Mouse (Mus musculus) heart, embryonic 10.5 days (tissue): ENCODE data around the gene Sirt3. TPM values are rescaled to one million over a fixed set of nuclear protein-coding genes. Genes with fewer than 3 reads are reported as not detected.
A peak's percentile ranks its signal among the peaks of the same experiment; 100 is the strongest.

Experiments used
- DNase-seq: peaks from one replicate; pipeline ENCODE4 v3.0.0-alpha.2; 2017; ENCODE audit warnings: low spot score
- H3K27ac ChIP-seq: fragments of 300-500 bp; sonication (generic); 2 replicates; pipeline ENCODE4 v1.5.1; 2016; ENCODE audit warnings: mild to moderate bottlenecking
- H3K27me3 ChIP-seq: fragments of 300-500 bp; sonication (generic); 2 replicates; pipeline ENCODE4 v1.6.1; 2016; ENCODE audit warnings: mild to moderate bottlenecking; ENCODE audit not compliant: poor library complexity, insufficient read depth, severe bottlenecking
- H3K36me3 ChIP-seq: fragments of 300-500 bp; sonication (generic); 2 replicates; pipeline ENCODE4 v1.6.1; 2016; ENCODE audit warnings: mild to moderate bottlenecking, moderate library complexity
- H3K4me1 ChIP-seq: fragments of 300-500 bp; sonication (generic); 2 replicates; pipeline ENCODE4 v1.6.1; 2016; ENCODE audit warnings: mild to moderate bottlenecking
- H3K4me3 ChIP-seq: fragments of 300-500 bp; sonication (generic); 2 replicates; pipeline ENCODE4 v1.5.1; 2016; ENCODE audit warnings: mild to moderate bottlenecking, moderate library complexity
- H3K9me3 ChIP-seq: fragments of 300-500 bp; sonication (generic); 2 replicates; pipeline ENCODE4 v1.6.1; 2016; ENCODE audit warnings: mild to moderate bottlenecking, moderate library complexity
- WGBS: fragments of 180-500 bp; shearing (Covaris S2); methylation state at CpG from one replicate; pipeline ENCODE4 v1.1.7; 2016; 5-methylcytosine and 5-hydroxymethylcytosine counted together
- polyA plus RNA-seq: library from polyadenylated mRNA; unstranded; fragments of >200 nt; fragmentation: Nextera tagmentation; extraction: Ambion mirVana; gene quantifications from 2 replicates; pipeline ENCODE4 v1.2.1, GENCODE M21; 2016

Gene Sirt3
- polyA plus RNA-seq, 1 experiment from 2014 or later: 31.5 TPM

DNA sequence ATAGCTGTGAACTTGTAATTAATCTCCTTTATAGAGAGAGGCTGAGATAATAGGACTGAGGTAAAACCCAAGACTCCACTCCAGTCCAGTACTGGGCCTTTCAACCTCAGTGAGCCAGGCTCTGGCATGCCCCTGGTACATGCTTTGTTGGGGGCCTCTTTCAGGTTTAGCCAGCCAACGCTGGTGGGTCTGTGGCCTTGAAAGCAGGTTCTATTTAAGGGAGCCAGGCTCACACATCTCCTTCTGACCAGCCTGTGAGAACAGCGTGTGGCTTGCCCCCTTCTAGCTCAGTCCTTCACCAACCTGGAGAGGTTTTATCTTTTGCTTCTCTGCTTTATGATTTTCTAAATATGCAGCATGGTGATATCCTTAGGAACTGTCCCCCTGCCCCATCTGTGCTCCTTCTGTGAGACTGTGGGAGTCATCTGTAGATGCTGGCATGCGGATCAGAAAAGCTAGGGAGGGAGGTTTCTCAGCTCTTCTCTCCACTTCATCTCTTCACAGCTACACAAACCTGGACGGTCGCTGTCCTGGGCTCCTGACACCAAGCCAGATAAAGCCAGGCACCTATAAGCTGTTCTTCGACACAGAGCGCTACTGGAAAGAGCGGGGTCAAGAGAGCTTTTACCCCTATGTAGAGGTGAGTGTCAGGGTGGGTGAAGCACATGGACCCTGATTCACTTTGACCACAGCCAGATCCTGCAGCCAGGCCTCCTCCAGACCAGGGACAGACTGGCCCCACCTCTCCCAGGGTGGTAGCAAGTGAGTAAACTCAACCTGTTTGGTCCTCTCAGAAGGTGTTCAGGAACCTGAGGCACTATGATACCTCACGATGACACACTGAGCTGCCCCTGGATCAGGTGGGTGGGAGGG is 45.6 kb downstream of the Sirt3 start:
- no peak overlapping the region for H3K4me3 ChIP-seq
- H3K27me3 ChIP-seq: peaks cover 63% of the 10 kb centered on the region
- H3K4me1 ChIP-seq: peaks cover 8% of the 10 kb centered on the region
- 75% methylated on average over 9 of the region's 9 CpGs for WGBS
- no peaks in the 10 kb centered on the region for H3K36me3 ChIP-seq
- no peaks in the 10 kb centered on the region for H3K9me3 ChIP-seq
- DNase-seq: no peak
- H3K27ac ChIP-seq: no peak overlapping the region

DNA sequence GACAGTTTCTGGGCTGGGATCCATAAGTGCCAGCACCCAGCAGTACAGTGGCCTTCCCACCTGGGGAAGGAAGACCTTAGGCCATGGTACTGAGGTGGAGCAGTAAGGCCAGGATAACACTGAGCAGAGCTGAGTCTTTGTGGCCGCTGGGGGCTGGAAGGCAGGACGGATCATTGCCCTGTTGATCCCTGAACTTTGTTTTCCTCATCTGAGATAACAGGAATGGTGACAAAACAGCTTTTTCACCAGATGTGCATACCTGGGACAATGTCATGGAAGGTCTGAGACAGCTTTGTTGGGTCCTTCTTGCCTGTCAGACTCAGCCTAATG is 46.4 kb downstream of the Sirt3 start:
- H3K9me3 ChIP-seq: no peaks in the 10 kb centered on the region
- 63% methylated on average over 2 of the region's 2 CpGs for WGBS
- H3K27ac ChIP-seq: no peak overlapping the region
- peaks cover 57% of the 10 kb centered on the region for H3K27me3 ChIP-seq
- H3K4me3 ChIP-seq: no peak overlapping the region
- DNase-seq: no peak
- peaks cover 8% of the 10 kb centered on the region for H3K4me1 ChIP-seq
- no peaks in the 10 kb centered on the region for H3K36me3 ChIP-seq

DNA sequence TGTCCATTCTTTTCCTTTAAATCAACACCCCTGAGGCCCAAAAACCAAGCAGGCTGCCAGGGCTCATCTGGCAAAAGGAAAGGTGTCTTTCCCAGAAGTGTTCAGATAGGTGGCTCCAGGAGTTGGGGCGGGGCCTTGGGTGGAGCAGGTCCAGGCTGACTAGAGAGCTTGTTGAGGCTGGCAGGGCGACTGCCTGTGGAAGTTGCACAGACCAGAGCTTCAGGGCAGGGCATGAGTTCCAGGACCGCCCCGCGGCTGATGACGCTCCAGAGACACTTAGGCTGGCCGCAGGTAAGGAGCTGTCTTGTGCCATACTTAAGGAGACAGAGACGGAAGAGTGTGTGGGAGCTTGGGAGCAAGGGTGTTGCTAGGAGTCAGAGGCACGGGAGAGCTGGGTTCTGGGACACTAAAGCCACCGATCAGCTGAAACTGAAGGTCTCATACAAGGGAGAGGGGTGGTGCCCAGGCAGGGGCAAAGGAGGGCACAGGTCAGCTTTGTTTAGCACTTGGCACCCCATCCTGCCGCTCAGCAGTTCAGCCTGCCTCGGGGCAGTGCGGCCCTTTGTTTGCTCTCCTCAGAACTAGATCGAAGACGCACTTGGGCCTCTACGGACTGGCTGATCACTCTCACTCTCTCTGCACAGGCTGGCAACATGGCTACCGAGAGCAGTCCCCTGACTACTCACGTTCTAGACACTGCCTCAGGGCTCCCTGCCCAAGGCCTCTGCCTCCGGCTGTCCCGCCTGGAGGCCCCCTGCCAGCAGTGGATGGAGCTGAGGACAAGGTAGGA is 46.9 kb downstream of the Sirt3 start, which contains the start of gene Urah:
TSS of gene Urah (plus strand) at position 51 of the 790 bp plus-strand sequence.
- no peak within 1 kb of the TSS for H3K4me3 ChIP-seq
- H3K27me3 ChIP-seq: peaks cover 55% of the 10 kb centered on the region
- peaks cover 8% of the 10 kb centered on the region for H3K4me1 ChIP-seq
- H3K9me3 ChIP-seq: no peaks in the 10 kb centered on the region
- DNase-seq: no peak
- WGBS: 40% methylated on average over 20 of the region's 20 CpGs
- no peak within 1 kb of the TSS for H3K27ac ChIP-seq
- H3K36me3 ChIP-seq: no peaks in the 10 kb centered on the region

DNA sequence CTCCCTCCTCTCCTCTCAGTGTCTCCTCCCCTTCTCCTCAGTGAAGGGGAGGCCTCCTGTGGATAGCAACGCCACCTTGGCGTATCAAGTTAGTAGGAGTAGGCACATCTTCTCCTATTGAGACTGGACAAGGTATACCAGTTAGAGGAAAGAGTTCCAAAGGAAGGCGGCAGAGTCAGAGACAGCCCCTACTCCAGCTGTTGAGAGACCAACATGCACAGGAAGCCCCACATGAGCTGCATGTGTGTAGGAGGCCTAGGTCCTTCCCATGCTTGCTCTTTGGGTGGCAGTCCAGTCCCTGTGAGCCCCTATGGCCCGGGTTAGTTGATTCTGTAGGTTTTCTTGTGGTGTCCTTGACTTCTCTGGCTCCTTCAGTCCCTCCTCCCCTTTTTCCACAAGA is 48.8 kb downstream of the Sirt3 start:
- WGBS: 82% methylated on average over 4 of the region's 4 CpGs
- H3K4me3 ChIP-seq: no peak overlapping the region
- no peaks in the 10 kb centered on the region for H3K9me3 ChIP-seq
- no peaks in the 10 kb centered on the region for H3K36me3 ChIP-seq
- peaks cover 8% of the 10 kb centered on the region for H3K4me1 ChIP-seq
- DNase-seq: no peak
- no peak overlapping the region for H3K27ac ChIP-seq
- H3K27me3 ChIP-seq: peaks cover 46% of the 10 kb centered on the region

DNA sequence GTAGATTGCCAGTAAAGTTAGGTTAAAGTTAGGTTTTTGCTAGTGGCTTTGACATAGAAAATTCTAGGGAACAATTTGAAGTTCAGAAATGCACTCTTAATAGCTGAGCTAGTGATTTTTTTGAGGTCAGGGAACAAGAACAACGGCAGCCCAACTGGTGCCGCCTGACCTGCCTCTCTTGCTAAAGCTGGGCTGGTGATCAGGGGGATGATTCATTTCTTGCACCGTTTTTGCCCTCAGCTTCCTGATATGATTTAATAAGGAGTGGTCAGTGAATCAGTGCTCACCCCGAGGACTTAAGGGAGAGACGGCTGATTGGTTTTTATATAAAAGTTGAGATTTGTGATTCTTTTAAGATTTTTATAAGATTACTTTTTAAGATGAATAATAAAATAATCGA is 50.7 kb downstream of the Sirt3 start:
- H3K36me3 ChIP-seq: no peaks in the 10 kb centered on the region
- H3K9me3 ChIP-seq: no peaks in the 10 kb centered on the region
- H3K27me3 ChIP-seq: peaks cover 40% of the 10 kb centered on the region
- 70% methylated on average over 6 of the region's 6 CpGs for WGBS
- DNase-seq: no peak
- no peak overlapping the region for H3K4me3 ChIP-seq
- peaks cover 8% of the 10 kb centered on the region for H3K4me1 ChIP-seq
- no peak overlapping the region for H3K27ac ChIP-seq

DNA sequence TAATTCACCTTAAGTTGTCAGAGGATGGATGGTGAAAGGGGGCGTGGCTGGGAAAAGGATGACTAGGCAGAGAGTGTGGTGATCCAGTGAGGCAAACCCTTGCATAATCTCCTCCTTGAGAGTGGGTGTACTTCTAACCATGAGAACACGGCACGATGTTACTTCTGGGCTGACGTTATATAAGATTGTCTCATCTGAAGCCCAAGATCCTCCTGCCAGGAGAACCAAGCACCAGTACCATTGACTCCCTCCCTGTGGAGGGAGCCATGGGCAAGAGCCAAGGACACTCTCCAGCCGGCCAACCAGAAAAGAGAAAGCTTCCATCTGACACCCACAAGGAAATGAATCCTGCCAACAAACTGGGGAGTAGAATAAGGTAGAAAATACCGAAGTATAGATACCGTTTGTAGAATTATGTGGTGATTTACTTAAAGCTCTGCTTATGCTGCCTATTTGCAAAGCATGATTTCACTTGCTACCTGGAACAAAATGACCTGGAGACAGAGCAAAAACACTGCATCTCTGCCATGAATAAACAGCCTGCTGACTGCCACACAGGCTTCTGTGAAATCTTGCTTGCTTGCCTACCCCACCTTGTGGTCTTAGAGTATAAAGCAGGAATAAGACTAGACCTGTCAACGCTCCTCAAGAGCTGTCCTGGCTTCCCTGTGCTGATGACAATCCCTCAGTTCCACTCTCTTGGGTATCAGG is 53.8 kb downstream of the Sirt3 start:
- 35% methylated on average over 8 of the region's 8 CpGs for WGBS
- no peak for DNase-seq
- H3K9me3 ChIP-seq: no peaks in the 10 kb centered on the region

DNA sequence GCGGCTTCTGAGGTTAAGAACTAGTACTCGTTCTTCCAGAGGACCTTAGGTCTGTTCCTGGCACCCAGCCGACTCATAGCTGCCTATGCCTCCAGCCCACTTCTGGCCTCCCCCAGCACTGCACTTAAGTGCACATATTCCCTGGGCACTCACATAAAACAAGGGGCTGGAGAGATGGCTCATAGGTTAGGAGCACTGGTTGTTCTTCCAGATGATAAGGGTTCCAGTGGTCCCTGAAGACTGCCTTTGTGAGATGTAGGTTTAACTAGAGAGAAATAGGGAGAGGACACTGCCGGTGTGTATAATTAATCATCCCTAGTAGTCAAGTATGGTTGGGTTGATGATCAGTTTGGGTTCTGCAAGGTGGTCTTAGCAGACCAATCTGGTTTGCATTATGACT is 59.4 kb downstream of the Sirt3 start:
- DNase-seq: no peak
- Histone ChIP-seq H3K4me3 (no peak overlapping the region), H3K36me3 (no peaks in the 10 kb centered on the region), H3K4me1 (peaks cover 8% of the 10 kb centered on the region; the same call in 1 of the 2 replicates), H3K9me3 (no peaks in the 10 kb centered on the region), H3K27me3 (peaks cover 10% of the 10 kb centered on the region), H3K27ac (no peak overlapping the region)
- WGBS: 91% methylated on average over 4 of the region's 4 CpGs

More for the DNA sequence above, 53.8 kb downstream of the Sirt3 start:
- Histone ChIP-seq H3K4me3 (no peak overlapping the region), H3K4me1 (no peaks in the 10 kb centered on the region), H3K27me3 (peaks cover 16% of the 10 kb centered on the region), H3K27ac (no peak overlapping the region), H3K36me3 (no peaks in the 10 kb centered on the region)

DNA sequence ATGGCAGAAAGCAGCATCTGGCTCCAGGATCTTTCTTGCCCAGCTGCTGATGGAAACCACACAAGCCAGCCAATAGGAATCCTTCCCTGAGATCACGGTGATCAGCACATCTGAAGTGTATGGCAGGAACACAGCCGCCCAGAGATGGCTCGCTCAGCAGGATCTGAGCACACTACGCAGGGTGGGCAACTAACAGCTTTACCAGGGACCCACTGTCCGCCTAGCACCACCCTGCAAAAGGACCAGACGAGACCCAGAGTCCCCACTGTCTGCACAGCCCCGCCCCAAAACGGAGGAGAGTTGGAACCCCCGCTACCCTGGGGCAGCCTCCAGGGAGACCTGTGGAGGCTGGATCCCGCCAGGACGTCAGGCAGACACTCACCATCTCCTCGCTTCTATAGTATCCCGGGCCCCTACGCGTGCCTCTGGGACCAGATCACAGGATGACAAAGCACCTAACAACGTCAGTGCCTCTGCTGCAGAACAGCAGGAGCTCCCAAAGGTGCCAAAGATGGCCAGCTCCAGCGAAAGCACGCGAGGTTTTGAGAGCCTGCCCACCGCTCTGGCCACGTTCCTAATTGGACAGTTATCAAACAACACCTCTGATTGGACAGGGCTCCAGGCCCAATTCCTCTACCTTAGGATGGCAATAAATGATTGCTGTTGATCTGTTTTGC is 60.3 kb downstream of the Sirt3 start, which contains the start of gene Zfp941:
TSS of gene Zfp941 (minus strand) at position 526 of the 677 bp plus-strand sequence.
- Histone ChIP-seq H3K9me3 (no peaks in the 10 kb centered on the region), H3K4me3 (peak within 1 kb of the TSS; percentile 62), H3K27ac (peak within 1 kb of the TSS; percentile 56; the same call in 1 of the 2 replicates), H3K27me3 (peaks cover 7% of the 10 kb centered on the region), H3K4me1 (peaks cover 8% of the 10 kb centered on the region; the same call in 1 of the 2 replicates), H3K36me3 (no peaks in the 10 kb centered on the region)
- under 1% methylated on average over 21 of the region's 21 CpGs for WGBS
- DNase-seq: no peak

DNA sequence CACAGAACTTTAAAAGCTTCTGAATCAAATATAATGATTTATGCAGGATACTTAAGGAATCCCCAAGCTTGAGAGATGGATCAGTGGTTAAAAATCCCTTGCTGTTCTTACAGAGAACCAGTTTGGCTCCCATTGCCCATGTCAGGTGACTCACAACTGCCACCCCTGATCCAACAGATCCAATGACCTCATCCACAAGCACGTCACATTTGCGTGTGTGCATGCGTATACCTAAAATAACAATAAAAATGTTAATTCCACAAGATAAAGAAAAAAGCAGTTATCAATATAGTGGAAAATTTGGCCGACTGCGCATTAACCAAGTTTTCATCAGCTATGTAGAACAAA is 60.8 kb downstream of the Sirt3 start:
- no peak overlapping the region for H3K27ac ChIP-seq
- WGBS: 53% methylated on average over 5 of the region's 5 CpGs
- H3K27me3 ChIP-seq: peaks cover 3% of the 10 kb centered on the region; the same call in 1 of the 2 replicates
- peaks cover 8% of the 10 kb centered on the region; the same call in 1 of the 2 replicates for H3K4me1 ChIP-seq
- H3K4me3 ChIP-seq: peak overlapping the region; percentile 62
- H3K36me3 ChIP-seq: no peaks in the 10 kb centered on the region
- DNase-seq: no peak
- H3K9me3 ChIP-seq: no peaks in the 10 kb centered on the region

DNA sequence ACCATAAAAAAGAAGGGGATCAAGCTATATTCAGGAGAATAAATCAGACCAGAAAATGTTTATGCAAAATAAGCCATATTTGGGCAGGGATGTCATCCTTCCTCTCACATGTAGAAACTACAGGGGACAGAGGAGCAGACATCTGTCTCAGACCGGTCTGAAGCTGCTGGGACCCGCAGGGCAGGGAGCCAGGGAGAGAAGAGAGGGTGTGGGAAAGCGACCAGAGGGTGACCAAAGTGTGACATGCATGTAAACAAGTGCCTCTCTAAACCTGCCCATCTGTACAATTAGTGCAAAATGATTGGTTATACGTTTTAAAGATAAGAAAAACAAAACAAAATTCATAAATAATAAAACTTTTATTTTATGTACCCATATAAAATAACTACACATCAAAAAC is 61.9 kb downstream of the Sirt3 start:
- Histone ChIP-seq H3K27ac (no peak overlapping the region), H3K4me1 (peaks cover 8% of the 10 kb centered on the region; the same call in 1 of the 2 replicates), H3K9me3 (no peaks in the 10 kb centered on the region), H3K4me3 (no peak overlapping the region), H3K27me3 (peaks cover 3% of the 10 kb centered on the region; the same call in 1 of the 2 replicates), H3K36me3 (no peaks in the 10 kb centered on the region)
- no peak for DNase-seq
- WGBS: 74% methylated on average over 4 of the region's 4 CpGs
